Mouse (Mus musculus) gastrocnemius, adult 8-10 months (tissue): ENCODE results near the gene Gpr4. TPM values are rescaled to one million over a fixed set of nuclear protein-coding genes. Genes with fewer than 3 reads are reported as not detected.

Source experiments
- DNase-seq, 2 experiments: peaks; one replicate each; pipeline ENCODE4 v3.0.0; 2022; ENCODE audit warnings: low spot score in 2 of 2
- total RNA-seq, 4 experiments: library from RNA; stranded (reverse); gene quantifications; 2 replicates each; pipeline ENCODE4 v1.2.4; 2022

The Gpr4 gene
- total RNA-seq, 4 experiments from 2014 or later, result 0.72 to 1.7 (median 1.2) TPM

GRCm38 (mm10) chr7:19194676-19195075, 17.7 kb upstream of the Gpr4 start:
- DNase-seq, result no peak

- no peak for DNase-seq
Measured at GRCm38 (mm10) chr7:19196676-19197075, 15.7 kb upstream of the Gpr4 start.

GRCm38 (mm10) chr7:19197985-19198384, 14.4 kb upstream of the Gpr4 start:
- DNase-seq, result no peak

- no peak for DNase-seq
Measured at GRCm38 (mm10) chr7:19201660-19202059, 10.7 kb upstream of the Gpr4 start.

- no peak for DNase-seq
Measured at GRCm38 (mm10) chr7:19202065-19202850, 10.1 kb upstream of the Gpr4 start.

- DNase-seq, result no peak
Measured at GRCm38 (mm10) chr7:19208201-19208910, 4.0 kb upstream of the Gpr4 start.

GRCm38 (mm10) chr7:19208944-19209472, 3.3 kb upstream of the Gpr4 start:
- no peak for DNase-seq

GRCm38 (mm10) chr7:19209494-19209893, 2.8 kb upstream of the Gpr4 start:
- DNase-seq, result no peak

- no peak for DNase-seq
Measured at GRCm38 (mm10) chr7:19210010-19210409, 2.3 kb upstream of the Gpr4 start.

- no peak for DNase-seq
Measured at GRCm38 (mm10) chr7:19211041-19211675, 1.2 kb upstream of the Gpr4 start.

- no peak for DNase-seq
Measured at GRCm38 (mm10) chr7:19213385-19213784, 1.0 kb downstream of the Gpr4 start.

- DNase-seq, result no peak
Measured at GRCm38 (mm10) chr7:19214369-19214768, 2.0 kb downstream of the Gpr4 start.

- no peak for DNase-seq
Measured at GRCm38 (mm10) chr7:19214940-19215339, 2.6 kb downstream of the Gpr4 start.

GRCm38 (mm10) chr7:19217492-19217891, 5.2 kb downstream of the Gpr4 start:
- no peak for DNase-seq

GRCm38 (mm10) chr7:19217944-19218343, 5.6 kb downstream of the Gpr4 start:
- DNase-seq, result no peak

- DNase-seq, result no peak
Measured at GRCm38 (mm10) chr7:19220061-19220460, 7.7 kb downstream of the Gpr4 start.

- DNase-seq, result no peak
Measured at GRCm38 (mm10) chr7:19222189-19222588, 9.9 kb downstream of the Gpr4 start.

- DNase-seq, result no peak
Measured at GRCm38 (mm10) chr7:19222875-19223274, 10.5 kb downstream of the Gpr4 start.

GRCm38 (mm10) chr7:19224933-19225332, 12.6 kb downstream of the Gpr4 start:
- no peak for DNase-seq

- no peak for DNase-seq
Measured at GRCm38 (mm10) chr7:19226817-19227797, 14.8 kb downstream of the Gpr4 start.
